Mouse (Mus musculus): ENCODE measurements at regions not wholly inside any gene's neighbourhood (a gene's known extent, or its start where the extent isn't known, plus 50 kb on each side); places are given as distances from the start of the nearest gene placed in this dataset.
A peak's percentile ranks its signal among the peaks of the same experiment; 100 is the strongest.

DNA sequence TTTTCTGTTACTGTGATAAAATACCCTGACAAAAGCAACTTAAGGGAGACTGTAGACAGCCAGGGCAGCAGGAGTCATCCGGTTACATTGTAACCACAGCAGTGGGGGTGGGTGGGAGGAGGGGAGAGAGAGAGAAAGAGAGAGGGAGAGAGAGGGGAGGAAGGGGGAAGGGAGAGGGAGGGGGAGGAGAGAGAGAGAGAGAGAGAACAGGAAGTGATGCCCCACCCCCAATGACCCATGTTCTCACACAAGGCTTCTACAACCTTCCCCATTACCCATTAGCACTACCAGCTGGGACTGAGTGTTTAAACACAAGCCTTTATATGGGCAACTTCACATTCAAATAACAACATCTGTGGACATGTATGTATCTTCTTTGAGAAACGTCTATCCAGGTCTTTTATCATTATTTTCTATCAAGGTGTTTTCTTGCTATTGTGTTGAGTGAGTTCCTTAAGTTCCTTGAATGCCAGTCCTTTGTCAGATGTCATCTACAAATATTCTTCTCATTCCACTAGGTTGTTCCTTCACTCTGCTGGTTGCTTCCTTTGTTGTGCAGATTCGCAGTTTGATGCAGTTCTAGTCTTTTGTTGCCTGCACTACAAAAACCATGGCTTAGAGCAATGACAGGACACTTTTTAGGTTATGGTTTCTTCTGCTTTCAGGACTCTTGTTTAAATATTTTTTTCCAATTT is 274.7 kb upstream of the Ddx18 start:
- DNase-seq: no peak

DNA sequence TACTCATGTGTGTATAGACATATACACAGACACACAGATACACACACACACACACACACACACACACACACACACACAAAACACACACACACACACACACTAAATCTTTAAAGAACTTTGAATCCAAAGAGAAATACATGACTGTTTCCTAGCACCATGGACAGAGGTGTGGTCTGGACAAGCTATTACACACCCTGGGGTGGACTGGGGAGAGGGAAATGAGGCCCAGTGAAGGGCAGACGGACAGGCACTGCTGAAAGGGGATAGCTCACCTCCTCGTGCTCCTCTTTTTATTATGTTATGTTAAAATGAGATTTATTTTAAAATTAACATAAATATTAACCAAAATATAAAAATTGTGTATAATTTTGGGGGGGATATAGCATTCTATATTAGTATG is 265.8 kb upstream of the Ddx18 start:
- DNase-seq: no peak

DNA sequence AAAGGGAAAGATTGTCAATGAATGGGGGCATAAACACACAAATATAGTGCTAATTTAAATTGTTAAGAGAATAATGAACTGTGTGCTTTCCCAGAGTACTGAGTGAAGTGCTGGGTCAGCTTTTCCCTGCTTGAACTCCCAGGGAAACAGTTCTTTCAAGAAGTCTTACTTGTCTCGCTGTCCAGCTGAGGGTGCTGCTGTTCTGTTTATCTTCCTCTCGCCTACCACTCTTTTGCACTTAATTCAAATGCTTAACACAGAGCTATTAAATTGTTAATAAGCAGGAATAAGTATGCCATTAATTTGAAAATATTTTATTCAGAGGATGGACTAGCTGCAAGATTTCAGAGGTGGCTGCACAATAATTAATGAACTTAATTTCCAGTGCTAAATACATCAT is 262.5 kb upstream of the Ddx18 start:
- peak; percentile 4 for DNase-seq

DNA sequence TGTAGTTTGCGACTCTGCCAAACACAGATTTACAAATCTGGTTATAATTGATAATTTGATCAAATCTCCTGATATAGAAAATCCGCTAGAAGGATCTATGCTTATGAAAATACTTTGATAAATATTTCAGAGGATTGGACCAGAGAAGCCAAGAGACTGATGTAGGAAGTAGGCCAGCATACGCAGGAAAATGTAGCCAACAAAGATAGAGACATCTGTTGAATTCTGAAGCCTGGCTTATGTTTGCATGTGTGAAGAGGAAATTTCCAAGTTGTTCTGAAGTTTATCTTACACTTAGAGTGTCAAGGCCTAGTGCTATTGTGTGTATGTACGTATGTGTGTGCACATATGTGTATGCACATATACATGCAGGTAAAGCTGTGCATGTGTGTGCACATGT is 255.2 kb upstream of the Ddx18 start:
- no peak for DNase-seq

DNA sequence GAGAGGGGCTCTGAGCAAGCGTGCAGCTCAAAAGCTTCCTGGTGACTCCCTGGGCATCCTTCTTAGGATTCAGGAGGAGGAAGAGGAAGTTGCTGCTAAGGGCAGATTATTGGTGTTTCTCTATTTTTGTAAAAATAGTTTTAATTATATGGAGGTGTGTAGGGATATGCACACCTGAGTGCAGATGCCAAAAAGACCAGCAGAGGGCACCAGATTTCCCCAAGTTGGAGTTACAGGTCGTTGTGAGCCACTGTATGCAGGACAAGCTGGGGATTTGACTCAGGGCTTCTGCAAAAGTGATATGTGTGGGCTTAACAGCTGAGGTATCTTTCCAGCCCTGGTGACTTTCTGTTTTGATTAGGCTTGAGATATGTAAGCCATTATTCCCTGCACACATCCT is 235.5 kb upstream of the Ddx18 start:
- peak; percentile 1 for DNase-seq

DNA sequence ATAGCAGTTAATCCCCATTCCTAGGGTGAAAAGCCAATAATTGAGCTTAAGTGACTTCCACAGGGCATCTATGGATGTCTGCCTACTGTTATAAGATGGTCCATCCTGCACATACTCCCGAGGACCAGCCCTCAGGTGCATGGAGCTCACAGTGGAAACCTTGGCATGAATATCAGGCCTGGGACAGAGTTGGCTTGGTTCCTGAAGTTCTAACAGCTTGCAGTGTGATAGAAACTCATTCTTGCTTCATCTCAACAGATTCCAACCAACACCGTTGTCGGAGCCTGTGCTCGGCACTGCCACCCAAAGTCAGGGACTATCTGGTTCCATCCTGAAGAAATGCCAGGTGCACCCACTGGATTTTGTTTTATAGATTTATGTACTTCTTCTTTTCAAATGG is 234.7 kb upstream of the Ddx18 start:
- DNase-seq: no peak

DNA sequence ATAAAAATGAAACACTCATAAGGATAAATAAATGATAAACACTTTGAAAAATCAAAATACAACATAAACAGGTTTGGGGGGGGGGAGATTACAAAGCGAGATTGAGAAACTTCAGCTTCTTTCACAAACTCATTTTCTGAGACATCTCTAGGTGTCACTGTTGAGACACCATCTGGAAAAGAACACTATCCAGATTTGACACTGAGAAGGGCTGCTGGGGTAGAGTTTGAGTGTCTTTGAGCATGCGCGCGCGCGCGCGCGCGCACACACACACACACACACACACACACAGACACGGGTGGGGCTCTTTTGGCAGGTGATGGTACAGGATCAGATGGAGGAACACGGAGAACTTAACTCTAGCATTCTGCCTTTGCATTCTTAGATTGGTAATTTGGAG is 230.7 kb upstream of the Ddx18 start:
- DNase-seq: no peak

DNA sequence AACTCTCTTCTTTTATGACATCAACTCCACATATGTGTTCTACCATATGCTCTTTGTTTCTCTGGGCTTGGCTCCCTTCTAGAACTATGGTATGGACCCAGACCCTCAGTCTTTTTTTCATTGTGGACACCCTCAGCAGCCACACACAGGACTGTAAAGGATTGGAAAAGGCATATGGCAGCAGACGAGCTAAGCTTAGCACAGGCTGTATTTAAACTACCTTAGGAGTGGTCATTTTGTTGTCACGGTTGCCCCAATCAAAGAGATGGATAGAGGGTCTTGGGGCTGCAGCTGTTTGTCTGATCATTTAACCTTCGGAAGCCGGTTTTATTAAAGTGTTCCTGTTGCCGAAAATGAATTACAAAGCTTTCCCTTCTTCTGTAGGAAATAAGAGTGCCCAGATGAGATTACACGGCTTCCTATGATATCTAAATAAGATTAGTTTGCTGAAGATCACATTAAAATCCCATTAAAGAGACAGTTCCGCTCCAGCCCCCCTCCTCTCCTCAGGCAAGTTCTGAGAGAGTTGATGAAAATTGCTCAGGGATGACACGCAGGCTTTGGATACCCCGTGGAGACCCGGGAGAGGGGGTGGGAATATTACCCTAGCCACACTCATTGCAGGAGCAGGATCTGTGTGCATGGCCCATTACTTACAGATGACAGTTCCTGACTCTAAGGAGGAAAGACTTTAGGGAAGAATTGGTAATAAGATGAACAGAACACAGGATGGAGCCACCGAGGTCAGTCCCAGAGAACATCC is 227.4 kb upstream of the Ddx18 start:
- DNase-seq: no peak

DNA sequence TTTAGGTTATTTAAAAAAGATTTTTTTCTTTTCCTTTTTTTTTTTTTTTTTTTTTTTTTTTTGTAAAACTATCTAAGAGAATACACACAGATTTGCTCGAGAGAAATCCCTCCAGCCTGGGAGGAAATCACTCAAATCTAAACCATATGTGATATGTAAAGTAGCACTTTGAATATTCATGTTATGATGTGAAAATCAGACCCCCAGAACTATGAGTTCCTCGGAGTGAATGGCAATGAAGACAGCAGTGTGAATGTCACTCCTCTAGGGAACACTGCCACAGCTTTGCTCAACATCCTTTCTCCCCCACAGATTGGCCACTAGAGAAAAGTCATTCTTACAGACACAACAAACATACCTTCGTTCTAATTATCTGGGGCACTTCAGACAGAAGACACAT is 217.8 kb upstream of the Ddx18 start:
- DNase-seq: no peak

DNA sequence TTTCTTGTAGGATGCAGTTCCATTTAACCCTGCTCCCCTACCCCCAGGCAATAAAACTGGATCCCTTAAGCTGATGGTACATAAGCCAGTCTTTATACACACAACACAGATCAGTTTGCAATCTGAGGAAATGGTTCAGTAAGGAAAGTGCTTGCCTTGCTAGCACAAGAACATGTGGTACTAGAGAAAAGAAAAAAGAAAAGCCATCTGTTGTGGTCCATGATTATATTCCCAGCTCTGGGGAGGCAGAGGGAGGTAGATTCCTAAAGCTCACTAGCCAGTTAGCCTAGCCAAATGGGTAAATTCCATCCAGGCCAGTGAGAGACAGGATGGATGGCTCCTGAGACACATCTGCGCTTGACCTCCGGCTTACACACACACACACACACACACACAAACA is 206.2 kb upstream of the Ddx18 start:
- DNase-seq: no peak

DNA sequence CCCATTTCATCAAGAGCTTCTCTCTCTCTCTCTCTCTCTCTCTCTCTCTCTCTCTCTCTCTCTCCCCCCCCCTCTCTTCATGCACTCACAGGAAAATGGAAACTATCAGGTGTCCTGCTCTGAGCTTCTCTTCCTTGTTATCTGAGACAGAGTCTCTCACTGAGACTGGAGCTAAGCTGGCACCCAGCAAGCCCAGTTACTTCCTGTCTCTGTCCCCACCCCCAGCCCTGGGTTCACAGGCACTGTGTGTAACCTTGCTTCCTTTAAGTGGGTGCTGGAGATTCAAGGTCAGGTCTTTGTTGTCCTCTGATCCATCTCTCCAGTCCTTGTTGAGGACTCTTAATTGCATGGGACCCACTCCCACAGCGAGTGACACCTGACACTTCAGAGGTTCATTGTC is 203.7 kb upstream of the Ddx18 start:
- DNase-seq: no peak

DNA sequence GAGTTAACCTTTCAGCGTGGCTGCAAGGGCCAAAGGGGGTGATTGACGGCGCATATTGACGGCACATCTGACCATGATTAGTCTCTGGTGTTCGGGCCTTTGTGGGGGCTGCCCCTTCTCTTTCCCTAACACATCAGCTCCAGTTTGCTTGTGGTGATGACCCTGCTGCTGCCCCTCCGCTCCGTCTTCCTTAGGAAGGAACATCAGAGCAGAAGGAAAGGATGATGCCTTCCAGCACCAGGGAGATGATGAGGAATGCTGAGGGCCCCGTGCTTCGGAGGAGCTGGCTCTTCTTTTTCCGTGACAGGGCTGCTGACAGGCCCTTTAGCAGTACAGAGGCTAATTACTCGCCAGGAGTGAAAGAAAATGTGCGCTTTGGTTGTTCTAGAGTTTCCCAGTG is 203.1 kb upstream of the Ddx18 start:
- no peak for DNase-seq

DNA sequence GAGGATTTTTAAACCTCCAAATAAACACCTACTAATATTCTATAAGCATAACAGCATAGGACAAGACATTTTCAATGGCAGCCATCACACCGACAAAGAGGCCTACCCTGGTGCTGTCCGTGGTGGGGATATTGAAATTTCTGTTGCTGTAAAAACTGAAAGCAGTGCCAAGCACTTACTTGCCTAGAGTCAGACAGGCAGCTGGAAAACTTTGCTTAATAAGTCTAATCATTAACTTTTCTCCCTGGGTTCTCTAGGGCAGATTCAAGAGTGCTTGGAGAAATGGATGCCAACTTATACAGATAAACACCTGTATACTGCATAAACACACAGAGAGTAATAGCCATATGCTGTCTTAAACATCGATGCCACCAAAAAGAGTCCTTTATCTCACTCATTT is 192.3 kb upstream of the Ddx18 start:
- no peak for DNase-seq

DNA sequence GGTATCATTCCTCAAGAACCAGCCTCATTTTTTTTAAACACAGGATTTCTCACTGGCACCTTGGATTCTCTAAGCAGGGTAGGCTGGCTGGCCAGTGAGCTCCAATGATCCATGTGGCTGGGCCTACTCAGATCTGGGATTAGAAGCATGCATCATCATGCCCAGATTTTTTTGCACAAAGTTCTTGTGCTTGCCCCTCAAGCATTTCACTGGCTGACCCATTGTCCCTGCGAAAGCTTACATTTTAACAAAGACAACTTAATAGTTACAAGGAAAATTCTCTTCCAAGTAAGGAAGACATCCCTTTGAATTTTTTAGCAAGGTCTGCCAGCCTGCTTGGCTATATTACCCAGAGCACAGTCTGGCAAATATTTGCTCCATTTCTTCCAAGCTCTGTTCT is 177.4 kb upstream of the Ddx18 start:
- DNase-seq: no peak

DNA sequence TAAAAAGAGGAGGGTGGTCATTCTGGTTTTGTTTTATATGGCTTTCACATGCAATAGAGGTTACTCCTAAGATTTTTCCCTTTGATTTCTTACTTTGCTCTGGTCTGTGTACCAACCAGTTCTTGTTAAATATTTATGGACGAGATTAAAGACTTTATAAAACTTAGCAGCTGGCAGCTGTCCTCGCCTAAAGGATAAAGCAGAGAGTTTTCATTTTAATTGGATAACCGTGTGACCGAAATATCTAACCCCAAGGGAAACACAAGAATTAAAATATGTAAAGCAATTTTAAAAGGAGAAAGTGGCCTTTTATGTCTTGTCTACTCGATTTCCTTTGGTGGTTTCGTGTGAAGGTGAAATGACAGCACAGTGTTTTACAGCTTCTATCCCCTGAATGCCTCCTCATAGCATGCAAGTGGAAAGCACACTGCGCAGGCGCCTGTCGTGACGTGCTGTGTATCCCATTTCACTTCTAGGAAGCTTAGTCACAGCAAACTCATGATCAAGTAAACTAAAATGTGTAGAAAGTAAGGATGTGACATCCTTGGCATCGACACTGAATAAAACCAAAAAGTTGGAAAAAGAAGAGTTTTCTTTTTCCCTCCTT is 167.4 kb upstream of the Ddx18 start:
- DNase-seq: no peak

DNA sequence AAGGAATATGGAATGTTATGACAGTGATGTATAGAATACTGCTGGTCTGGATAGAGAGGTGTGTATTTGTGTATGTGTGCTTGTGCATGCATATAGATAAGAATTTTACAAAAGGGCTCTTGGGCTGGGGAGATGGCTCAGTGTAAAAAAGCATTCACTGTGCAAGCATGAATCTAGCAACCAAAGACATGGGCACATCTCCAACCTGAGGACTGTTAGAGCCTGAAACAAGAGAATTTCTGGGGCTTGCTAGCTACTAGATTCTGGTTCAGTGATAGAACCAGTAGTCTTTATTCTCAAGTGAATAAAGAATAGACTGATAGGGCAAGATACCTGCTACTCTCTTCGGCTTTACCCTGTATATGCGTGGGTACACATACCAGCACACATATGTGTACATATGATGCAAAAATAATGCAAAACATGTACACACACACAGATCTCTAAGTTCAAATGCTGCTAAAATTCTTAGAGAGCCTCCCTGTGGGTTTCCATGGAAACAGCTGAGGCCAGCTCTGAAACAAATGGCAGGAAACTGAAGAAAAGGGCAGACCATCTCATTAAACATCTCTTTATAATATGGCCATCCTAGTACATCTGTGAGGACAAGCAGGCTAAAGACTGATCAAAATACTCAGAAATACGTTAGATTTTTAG is 166.8 kb upstream of the Ddx18 start:
- DNase-seq: no peak

DNA sequence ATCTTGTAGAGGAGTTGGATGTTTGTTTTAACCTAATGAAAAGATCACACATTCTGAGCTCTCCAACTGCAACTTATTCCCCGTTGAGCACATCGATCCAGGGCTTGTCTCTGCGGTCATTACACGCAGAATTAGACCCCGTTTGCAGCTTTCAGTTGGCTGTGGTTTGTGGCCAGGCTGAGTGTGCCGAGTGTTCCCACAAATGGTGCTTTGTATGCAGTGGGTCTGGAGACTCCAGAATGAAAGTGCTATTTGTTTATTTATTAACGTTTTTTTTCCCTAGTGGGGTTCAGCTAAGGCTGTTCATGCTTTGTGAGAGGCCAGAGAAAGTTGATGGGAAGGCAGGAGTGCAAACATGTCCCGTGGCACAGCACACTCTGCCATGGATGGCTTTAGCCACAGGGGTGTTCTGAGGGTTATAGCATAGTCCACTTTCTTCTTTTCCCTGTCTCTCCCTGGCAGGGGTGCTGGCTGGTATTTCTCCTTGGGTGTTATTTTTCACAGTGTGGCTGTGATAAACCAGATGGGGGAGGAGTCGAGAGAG is 141.6 kb upstream of the Ddx18 start:
- no peak for DNase-seq

DNA sequence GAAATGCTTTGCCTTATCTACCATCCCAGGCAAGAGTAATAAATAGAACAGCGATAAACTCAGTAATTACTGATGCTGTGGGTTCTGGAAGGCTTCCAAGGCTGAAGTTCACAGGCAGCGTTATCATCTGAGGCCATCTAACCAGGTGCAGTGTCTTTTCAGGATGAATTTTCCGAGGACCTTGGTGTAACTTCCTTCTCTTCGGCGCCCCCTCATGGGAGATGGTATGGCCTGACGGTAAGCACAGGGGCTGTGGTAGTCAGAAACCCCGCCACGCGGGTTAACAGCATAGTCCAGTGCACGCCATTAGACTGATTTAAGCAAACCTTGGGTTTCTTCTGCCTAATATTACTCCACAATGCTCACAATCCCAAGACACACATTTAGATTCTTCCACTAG is 140.5 kb upstream of the Ddx18 start:
- no peak for DNase-seq

DNA sequence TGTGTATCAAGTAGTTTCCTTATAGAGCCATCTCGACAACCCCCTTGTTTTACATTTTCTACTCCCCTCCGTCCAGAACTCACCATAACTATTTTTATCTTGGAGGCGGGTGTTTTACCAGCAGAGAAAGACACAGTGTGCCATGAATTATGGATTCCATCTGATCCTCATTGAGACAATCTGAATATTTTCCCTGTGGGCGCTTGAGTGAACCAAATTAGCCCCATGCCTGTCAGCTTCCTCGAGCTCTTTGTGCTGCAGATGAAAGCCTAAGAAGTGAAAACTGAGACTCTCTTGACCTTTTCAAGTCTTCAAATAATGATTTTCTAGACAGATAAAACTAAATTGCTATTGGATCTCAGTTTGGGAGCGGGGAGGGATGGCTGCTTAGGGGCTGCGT is 134.0 kb upstream of the Ddx18 start:
- no peak for DNase-seq

DNA sequence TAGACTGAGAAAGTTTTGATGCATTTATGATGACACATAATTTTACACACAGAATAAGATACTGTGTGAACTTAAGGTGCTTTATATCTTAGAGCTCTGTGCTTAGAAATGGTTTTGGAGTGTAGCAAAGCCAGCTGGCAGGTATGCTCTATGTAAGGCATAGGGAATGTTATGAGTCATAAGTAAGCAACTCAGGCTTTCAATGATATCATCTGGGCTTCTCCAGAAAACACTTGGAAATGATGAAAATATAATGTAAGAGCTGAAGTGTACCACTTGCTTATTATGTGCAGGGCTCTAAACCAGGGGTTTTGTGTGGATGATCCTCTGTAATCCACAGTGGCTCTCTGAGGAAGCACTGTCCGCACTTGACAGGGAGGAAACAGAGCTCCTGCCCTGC is 86.1 kb upstream of the Ddx18 start:
- DNase-seq: no peak

DNA sequence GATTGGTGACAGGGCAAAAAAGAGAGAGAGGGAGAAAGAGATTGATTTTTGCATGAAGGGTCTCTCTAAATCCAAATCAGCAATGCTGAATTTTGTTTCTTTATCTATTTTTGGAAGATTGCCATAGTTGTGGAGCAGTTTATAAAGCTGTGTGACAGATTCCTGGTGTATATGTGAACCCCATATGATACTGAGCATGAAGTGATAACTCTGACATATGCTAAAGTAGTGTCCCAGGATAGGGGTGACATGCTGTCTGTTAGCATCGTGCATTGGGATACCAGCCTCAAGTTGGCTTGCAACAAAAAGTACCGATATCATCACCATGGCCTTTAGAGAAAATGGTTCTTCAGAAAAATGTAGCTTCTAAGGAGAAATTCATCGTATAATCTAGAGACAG is 82.3 kb upstream of the Ddx18 start:
- DNase-seq: no peak

DNA sequence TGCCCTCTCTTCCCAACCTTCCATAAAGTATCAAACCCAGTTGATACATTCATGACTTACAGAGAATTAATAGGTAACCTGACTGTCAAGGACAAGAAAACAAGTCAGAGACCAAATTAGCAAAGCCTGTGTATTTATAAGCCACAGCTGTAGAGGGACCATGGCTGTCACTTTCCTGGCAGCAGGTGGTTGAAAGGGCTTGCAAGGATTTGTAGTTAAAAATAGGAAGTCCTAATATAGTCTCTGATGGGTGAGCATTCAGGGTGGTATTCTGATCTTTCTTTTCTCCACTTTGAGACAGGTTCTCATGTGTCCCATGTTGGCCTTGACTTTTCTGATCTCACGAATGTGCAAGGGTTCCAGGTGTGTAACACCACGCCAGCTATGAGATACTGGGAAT is 63.7 kb upstream of the Ddx18 start:
- no peak for DNase-seq

DNA sequence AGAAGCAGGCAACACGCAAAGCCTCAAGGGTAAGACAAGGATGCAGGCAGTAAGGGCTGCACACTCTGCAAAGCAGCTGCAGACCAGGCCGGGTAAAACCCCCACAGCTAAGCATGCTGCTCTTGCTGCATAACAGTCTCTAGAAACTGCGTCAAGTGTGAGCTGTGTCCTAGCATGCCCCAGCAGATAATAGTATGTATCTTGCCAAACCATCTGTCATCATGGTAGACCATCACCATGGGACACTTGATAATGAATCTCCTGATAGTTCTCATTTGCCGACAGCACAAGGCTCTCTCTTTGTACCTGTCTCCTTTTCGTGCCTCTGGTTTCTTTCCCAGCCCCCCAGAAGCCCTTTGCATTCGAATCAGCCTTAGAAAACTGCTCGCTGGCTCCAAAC is 52.5 kb upstream of the Ddx18 start:
- no peak for DNase-seq

All from adrenal gland, postnatal 25 days (tissue).